Mouse (Mus musculus) cortical plate, adult 2 months (tissue): ENCODE measurements around the gene Gm21969.

Experiments
- CTCF ChIP-seq: fragments of 200-500 bp; IDR thresholded peaks from 2 replicates; pipeline ENCODE4 v1.5.1; 2011; ENCODE audit warnings: mild to moderate bottlenecking, control low read depth, low read length; ENCODE audit not compliant: insufficient read depth; ENCODE audit errors: extremely low read depth
- POLR2A ChIP-seq: fragments of 200-500 bp; IDR thresholded peaks from 2 replicates; pipeline ENCODE4 v1.6.1; 2011; ENCODE audit warnings: mild to moderate bottlenecking, low read length, control low read depth; ENCODE audit not compliant: insufficient read depth; ENCODE audit errors: extremely low read depth

- TF ChIP-seq CTCF: no peak
- no peak for TF ChIP-seq POLR2A
These were observed 90.3 kb downstream of the Gm21969 start for GRCm38 (mm10) chr4:139693315-139693714.
